Mouse (Mus musculus): ENCODE results near the gene St8sia2. TPM values are rescaled to one million over a fixed set of nuclear protein-coding genes. Genes with fewer than 3 reads are reported as not detected.

St8sia2 gene
- polyA plus RNA-seq, 1 experiment from 2014 or later: 18.2 TPM

- no peak overlapping the region for H3K4me2 ChIP-seq
- peaks cover 22% of the 10 kb centered on the region for H3K4me1 ChIP-seq
- H3K9ac ChIP-seq: no peak overlapping the region
- H3K36me3 ChIP-seq: no peaks in the 10 kb centered on the region
- no peak for ATAC-seq (ENCODE audit: insufficient number of reproducible peaks, insufficient read depth, low FRiP score, low TSS enrichment, low read depth)
- peaks cover 10% of the 10 kb centered on the region; the same call in 1 of the 2 replicates for H3K27me3 ChIP-seq
- no peaks in the 10 kb centered on the region for H3K9me3 ChIP-seq
- no peak overlapping the region for H3K27ac ChIP-seq
- WGBS: 31% methylated on average over 4 of the region's 4 CpGs
- H3K4me3 ChIP-seq: no peak overlapping the region
These were observed 101.6 kb downstream of the St8sia2 start for GRCm38 (mm10) chr7:73911899-73912298.

GRCm38 (mm10) chr7:73910843-73911242 lies 102.6 kb downstream of the St8sia2 start:
- Histone ChIP-seq H3K27ac (no peak overlapping the region), H3K4me3 (no peak overlapping the region), H3K27me3 (peaks cover 10% of the 10 kb centered on the region; the same call in 1 of the 2 replicates), H3K36me3 (no peaks in the 10 kb centered on the region), H3K9me3 (no peaks in the 10 kb centered on the region), H3K4me1 (peaks cover 19% of the 10 kb centered on the region), H3K4me2 (no peak overlapping the region), H3K9ac (no peak overlapping the region)
- 92% methylated on average over 4 of the region's 4 CpGs for WGBS
- no peak for ATAC-seq (ENCODE audit: insufficient number of reproducible peaks, insufficient read depth, low FRiP score, low TSS enrichment, low read depth)

GRCm38 (mm10) chr7:73909432-73910205 lies 103.9 kb downstream of the St8sia2 start:
- no peak overlapping the region for H3K9ac ChIP-seq
- peaks cover 6% of the 10 kb centered on the region; the same call in 1 of the 2 replicates for H3K27me3 ChIP-seq
- no peaks in the 10 kb centered on the region for H3K9me3 ChIP-seq
- WGBS: 59% methylated on average over 5 of the region's 5 CpGs
- no peaks in the 10 kb centered on the region for H3K36me3 ChIP-seq
- ATAC-seq (ENCODE audit: insufficient number of reproducible peaks, insufficient read depth, low FRiP score, low TSS enrichment, low read depth): no peak
- no peak overlapping the region for H3K4me3 ChIP-seq
- no peak overlapping the region for H3K4me2 ChIP-seq
- no peak overlapping the region for H3K27ac ChIP-seq
- H3K4me1 ChIP-seq: peaks cover 19% of the 10 kb centered on the region

- no peak for ATAC-seq (ENCODE audit: insufficient number of reproducible peaks, insufficient read depth, low FRiP score, low TSS enrichment, low read depth)
- 0 out of 2 replicates have a peak, but pooled peaks cover 3% of the 10 kb centered on the region for H3K4me1 ChIP-seq
- no peak overlapping the region for H3K4me2 ChIP-seq
- no peaks in the 10 kb centered on the region for H3K9me3 ChIP-seq
- WGBS: 41% methylated on average over 6 of the region's 6 CpGs
- no peaks in the 10 kb centered on the region for H3K36me3 ChIP-seq
- H3K4me3 ChIP-seq: no peak overlapping the region
- H3K27ac ChIP-seq: no peak overlapping the region
- H3K9ac ChIP-seq: no peak overlapping the region
- H3K27me3 ChIP-seq: peaks cover 7% of the 10 kb centered on the region; the same call in 1 of the 2 replicates
These were observed 119.0 kb downstream of the St8sia2 start for GRCm38 (mm10) chr7:73894506-73894905.

GRCm38 (mm10) chr7:73891830-73892229 lies 121.7 kb downstream of the St8sia2 start:
- H3K9me3 ChIP-seq: no peaks in the 10 kb centered on the region
- H3K27ac ChIP-seq: no peak overlapping the region
- no peak overlapping the region for H3K9ac ChIP-seq
- 78% methylated on average over 5 of the region's 5 CpGs for WGBS
- H3K36me3 ChIP-seq: no peaks in the 10 kb centered on the region
- H3K4me2 ChIP-seq: no peak overlapping the region
- H3K4me1 ChIP-seq: 0 out of 2 replicates have a peak, but pooled peaks cover 3% of the 10 kb centered on the region
- H3K27me3 ChIP-seq: peaks cover 3% of the 10 kb centered on the region; the same call in 1 of the 2 replicates
- ATAC-seq (ENCODE audit: insufficient number of reproducible peaks, insufficient read depth, low FRiP score, low TSS enrichment, low read depth): no peak
- H3K4me3 ChIP-seq: no peak overlapping the region

- no peak for ATAC-seq (ENCODE audit: insufficient number of reproducible peaks, insufficient read depth, low FRiP score, low TSS enrichment, low read depth)
- WGBS: 92% methylated on average over 9 of the region's 9 CpGs
These were observed 122.4 kb downstream of the St8sia2 start for GRCm38 (mm10) chr7:73890891-73891610.

GRCm38 (mm10) chr7:73890466-73890865 lies 123.0 kb downstream of the St8sia2 start:
- no peak for ATAC-seq (ENCODE audit: insufficient number of reproducible peaks, insufficient read depth, low FRiP score, low TSS enrichment, low read depth)
- H3K4me3 ChIP-seq: no peak overlapping the region
- no peak overlapping the region for H3K4me2 ChIP-seq
- H3K4me1 ChIP-seq: 0 out of 2 replicates have a peak, but pooled peaks cover 7% of the 10 kb centered on the region
- 86% methylated on average over 5 of the region's 5 CpGs for WGBS
- no peak overlapping the region for H3K27ac ChIP-seq
- no peaks in the 10 kb centered on the region for H3K9me3 ChIP-seq
- H3K36me3 ChIP-seq: no peaks in the 10 kb centered on the region
- no peaks in the 10 kb centered on the region for H3K27me3 ChIP-seq
- H3K9ac ChIP-seq: no peak overlapping the region

More at GRCm38 (mm10) chr7:73890891-73891610, 122.4 kb downstream of the St8sia2 start:
- H3K9me3 ChIP-seq: no peaks in the 10 kb centered on the region
- H3K36me3 ChIP-seq: no peaks in the 10 kb centered on the region
- H3K27ac ChIP-seq: no peak overlapping the region
- no peak overlapping the region for H3K4me3 ChIP-seq
- no peak overlapping the region for H3K9ac ChIP-seq
- H3K4me2 ChIP-seq: no peak overlapping the region
- H3K27me3 ChIP-seq: no peaks in the 10 kb centered on the region
- 0 out of 2 replicates have a peak, but pooled peaks cover 3% of the 10 kb centered on the region for H3K4me1 ChIP-seq
